Mouse (Mus musculus): ENCODE measurements at regions not wholly inside any gene's neighbourhood (a gene's known extent, or its start where the extent isn't known, plus 50 kb on each side); places are given as distances from the start of the nearest gene placed in this dataset.

DNA sequence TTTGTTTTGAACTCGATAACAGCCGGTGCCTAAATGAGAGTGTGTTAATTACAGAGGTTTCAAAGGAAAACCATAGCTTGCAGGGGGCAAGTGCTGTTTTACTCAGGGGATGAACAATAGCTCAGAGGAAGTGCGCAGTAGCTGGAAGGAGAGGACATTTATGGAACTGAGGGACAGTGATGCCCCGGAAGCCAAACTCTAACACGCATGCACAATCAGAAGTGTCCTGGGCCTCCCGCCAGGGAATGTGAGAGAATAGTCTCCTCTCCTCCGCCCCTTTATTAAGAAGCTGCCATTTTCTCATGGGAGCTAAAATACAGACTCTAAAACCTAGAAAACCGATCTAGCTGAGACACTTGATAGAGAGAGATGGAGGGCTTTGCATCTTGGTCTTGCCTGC is 368.5 kb upstream of the Sall1 start:
- TF ChIP-seq CTCF (IDR thresholded peaks at IDR 0.05; ENCODE audit: insufficient read depth, low read length) (no peak), POLR2A (IDR thresholded peaks at IDR 0.05; ENCODE audit: borderline replicate concordance, extremely low read depth, low read depth, low read length) (no peak)

Data from lung, adult 2 months (tissue).